Mouse (Mus musculus) testis, adult 2 months (tissue): ENCODE results near the gene F12. TPM values are rescaled to one million over a fixed set of nuclear protein-coding genes. Genes with fewer than 3 reads are reported as not detected.
A peak's percentile ranks its signal among the peaks of the same experiment; 100 is the strongest.

Source experiments
- H3K27ac ChIP-seq: fragments of 200-500 bp; 2 replicates; pipeline ENCODE4 v1.5.1; 2012; ENCODE audit warnings: low read depth, low read length; ENCODE audit not compliant: control insufficient read depth, insufficient read depth
- H3K27me3 ChIP-seq: fragments of 200-500 bp; 2 replicates; pipeline ENCODE4 v1.6.1; 2012; ENCODE audit warnings: mild to moderate bottlenecking, low read length, moderate library complexity; ENCODE audit not compliant: control insufficient read depth, insufficient read depth
- H3K36me3 ChIP-seq: fragments of 200-500 bp; 2 replicates; pipeline ENCODE4 v1.6.1; 2012; ENCODE audit warnings: mild to moderate bottlenecking, low read length; ENCODE audit not compliant: control insufficient read depth, insufficient read depth
- H3K4me1 ChIP-seq: fragments of 200-500 bp; 2 replicates; pipeline ENCODE4 v1.6.1; 2012; ENCODE audit warnings: low read length; ENCODE audit not compliant: control insufficient read depth, insufficient read depth
- H3K4me3 ChIP-seq: fragments of 200-500 bp; 2 replicates; pipeline ENCODE4 v1.5.1; 2012; ENCODE audit warnings: low read depth, mild to moderate bottlenecking, low read length, moderate library complexity, mixed read lengths; ENCODE audit not compliant: control insufficient read depth
- CTCF ChIP-seq: fragments of 200-500 bp; IDR thresholded peaks from 2 replicates; pipeline ENCODE4 v1.5.1; 2012; ENCODE audit warnings: low read depth, mild to moderate bottlenecking, inconsistent platforms, low read length, moderate library complexity; ENCODE audit not compliant: control insufficient read depth, insufficient read depth, insufficient replicate concordance
- POLR2A ChIP-seq: fragments of 200-500 bp; IDR thresholded peaks from 2 replicates; pipeline ENCODE4 v1.6.1; 2012; ENCODE audit warnings: low read depth, mild to moderate bottlenecking, inconsistent platforms, low read length, moderate library complexity; ENCODE audit not compliant: control insufficient read depth
- polyA plus RNA-seq: library from polyadenylated mRNA; depleted of rRNA; stranded (reverse); fragments of >200 nt; gene quantifications from 2 replicates; pipeline ENCODE4 v1.2.3, GENCODE M21; 2012

Gene F12
- polyA plus RNA-seq, 1 experiment: 3.0 TPM

- Histone ChIP-seq H3K4me3 (peak overlapping the region; percentile 82), H3K4me1 (peaks cover 46% of the 10 kb centered on the region), H3K27ac (peak overlapping the region; percentile 3; the same call in 1 of the 2 replicates), H3K36me3 (no peaks in the 10 kb centered on the region), H3K27me3 (no peaks in the 10 kb centered on the region)
- TF ChIP-seq POLR2A: no peak
- TF ChIP-seq CTCF: no peak
Observed at GRCm38 (mm10) chr13:55471819-55472131, 45.2 kb upstream of the F12 start.

GRCm38 (mm10) chr13:55471156-55471818, 44.7 kb upstream of the F12 start:
- H3K27ac ChIP-seq: no peak overlapping the region; the same call in 1 of the 2 replicates
- peaks cover 46% of the 10 kb centered on the region for H3K4me1 ChIP-seq

GRCm38 (mm10) chr13:55470372-55470771, 43.8 kb upstream of the F12 start:
- Histone ChIP-seq H3K4me3 (no peak overlapping the region), H3K36me3 (no peaks in the 10 kb centered on the region; the same call in 1 of the 2 replicates), H3K27ac (no peak overlapping the region), H3K4me1 (peaks cover 45% of the 10 kb centered on the region), H3K27me3 (no peaks in the 10 kb centered on the region)
- no peak for TF ChIP-seq POLR2A
- no peak for TF ChIP-seq CTCF

More at GRCm38 (mm10) chr13:55471156-55471818, 44.7 kb upstream of the F12 start:
- Histone ChIP-seq H3K4me3 (peak overlapping the region; percentile 82), H3K27me3 (no peaks in the 10 kb centered on the region), H3K36me3 (no peaks in the 10 kb centered on the region)
- TF ChIP-seq POLR2A (0 out of 2 replicates have a peak, but pooled peaks have one; percentile 12), CTCF (peak; percentile 65)

GRCm38 (mm10) chr13:55468851-55469560, 42.4 kb upstream of the F12 start:
- Histone ChIP-seq H3K36me3 (no peaks in the 10 kb centered on the region; the same call in 1 of the 2 replicates), H3K4me3 (no peak overlapping the region), H3K27me3 (no peaks in the 10 kb centered on the region), H3K4me1 (peaks cover 41% of the 10 kb centered on the region), H3K27ac (no peak overlapping the region)
- TF ChIP-seq CTCF (peak; percentile 25; the same call in 1 of the 2 replicates), POLR2A (no peak)

GRCm38 (mm10) chr13:55465830-55466440, 39.3 kb upstream of the F12 start:
- H3K4me3 ChIP-seq: peak overlapping the region; percentile 85
- H3K4me1 ChIP-seq: peaks cover 23% of the 10 kb centered on the region
- TF ChIP-seq CTCF (no peak), POLR2A (no peak)
- H3K27me3 ChIP-seq: no peaks in the 10 kb centered on the region
- no peak overlapping the region for H3K27ac ChIP-seq
- no peaks in the 10 kb centered on the region; the same call in 1 of the 2 replicates for H3K36me3 ChIP-seq

GRCm38 (mm10) chr13:55465184-55465583, 38.6 kb upstream of the F12 start:
- 0 out of 2 replicates have a peak, but pooled peaks have one; percentile 46 for TF ChIP-seq POLR2A
- TF ChIP-seq CTCF: no peak
- Histone ChIP-seq H3K27me3 (no peaks in the 10 kb centered on the region), H3K4me3 (peak overlapping the region; percentile 85), H3K27ac (peak overlapping the region; percentile 0; the same call in 1 of the 2 replicates), H3K4me1 (peaks cover 18% of the 10 kb centered on the region), H3K36me3 (no peaks in the 10 kb centered on the region; the same call in 1 of the 2 replicates)
